Mouse (Mus musculus): ENCODE measurements around the gene Robo1.
A peak's percentile ranks its signal among the peaks of the same experiment; 100 is the strongest.

Robo1 gene

DNA sequence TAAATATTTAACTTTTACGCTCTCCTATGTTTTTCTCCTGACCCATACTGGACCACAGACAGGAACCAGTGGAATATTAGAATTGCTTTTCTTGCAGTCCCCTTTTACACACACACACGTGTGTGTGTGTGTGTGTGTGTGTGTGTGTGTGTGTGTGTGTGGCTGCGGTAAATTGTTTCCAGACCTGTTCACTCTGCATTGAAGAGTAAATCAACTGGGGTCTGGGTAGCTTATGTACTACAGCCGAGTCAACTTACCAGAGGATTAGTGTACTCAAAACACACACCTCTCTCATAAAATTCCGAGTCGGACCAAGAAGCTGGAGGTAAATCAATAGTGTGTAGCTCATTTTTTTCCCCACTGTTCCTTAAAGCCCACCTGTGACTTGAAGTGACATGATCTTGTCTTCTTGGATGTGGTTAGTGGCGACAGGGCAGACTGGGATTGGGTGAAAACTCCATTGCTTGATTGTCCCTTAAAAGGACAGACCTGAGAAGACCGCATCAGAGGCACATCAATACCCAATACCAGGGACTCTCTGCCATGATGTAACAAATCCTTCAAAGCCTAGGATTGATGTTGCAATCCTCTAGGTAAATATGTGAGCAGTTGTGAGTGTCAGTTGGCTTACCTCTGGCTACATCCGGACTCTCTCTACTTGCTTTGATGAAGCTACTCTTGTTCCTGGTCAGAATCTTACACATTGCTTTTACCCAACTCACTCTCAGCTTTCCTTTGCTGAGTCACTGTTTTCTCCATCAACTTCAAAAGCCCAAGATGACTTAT is 457.2 kb downstream of the Robo1 start:
- no peak for DNase-seq

GRCm38 (mm10) chr16:72769214-72769834 is 461.2 kb downstream of the Robo1 start:
- no peak for DNase-seq

DNA sequence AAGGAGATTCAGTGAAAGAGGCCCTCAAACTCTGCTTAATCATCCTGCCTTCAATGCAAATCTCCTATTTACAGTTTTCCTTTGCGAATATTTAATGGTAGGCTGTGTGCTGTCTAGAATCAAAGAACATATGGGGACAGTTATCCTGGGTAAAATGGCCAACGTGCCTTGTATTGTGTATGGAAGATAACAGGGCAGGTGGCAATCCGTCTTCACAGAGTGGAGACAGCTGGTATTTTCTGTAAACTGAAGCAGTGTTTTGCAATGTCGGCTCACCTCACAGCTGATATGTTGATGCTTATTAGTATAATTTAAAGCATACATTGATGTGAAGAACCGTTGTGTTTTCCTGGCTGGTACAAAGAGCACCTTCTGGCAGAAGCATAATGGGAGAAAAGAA is 464.2 kb downstream of the Robo1 start:
- DNase-seq = no peak

DNA sequence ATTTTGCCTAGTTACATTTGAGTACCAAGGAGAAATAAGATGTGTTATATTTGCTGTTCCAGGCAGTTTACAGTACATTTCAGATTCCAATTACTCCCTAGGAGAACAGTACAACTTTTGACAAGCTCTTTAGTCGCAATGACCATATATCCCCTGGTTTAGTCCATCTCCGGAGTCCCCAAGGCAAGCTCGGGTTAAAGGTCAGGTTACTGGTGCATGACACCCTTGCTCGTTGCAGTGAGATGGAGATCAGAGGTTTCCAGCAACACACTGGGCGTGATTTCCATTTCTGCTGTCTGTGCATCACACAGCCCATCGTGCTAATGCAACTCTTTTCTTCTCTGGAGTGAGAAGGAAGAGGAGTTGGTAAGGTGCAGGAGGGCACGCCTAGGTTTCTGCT is 464.9 kb downstream of the Robo1 start:
- DNase-seq = no peak

DNA sequence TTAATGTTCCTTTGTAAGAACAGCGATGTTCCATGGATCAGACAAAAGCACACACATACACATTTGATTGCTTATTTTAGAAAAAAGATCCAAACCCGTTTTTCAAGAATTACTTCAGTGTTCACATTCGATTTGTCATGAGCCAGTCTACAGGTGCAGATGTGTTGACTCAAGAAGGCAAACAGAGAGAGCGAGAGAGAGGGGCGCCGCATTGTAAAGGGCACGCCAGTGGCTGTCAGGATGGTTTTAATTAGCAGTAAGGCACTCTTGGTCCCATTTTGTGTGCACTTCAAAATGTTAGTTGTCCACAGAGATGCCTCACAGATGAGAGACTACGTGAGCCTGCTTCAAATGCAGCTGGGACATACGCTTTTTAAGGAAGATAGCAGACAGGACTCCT is 470.4 kb downstream of the Robo1 start:
- DNase-seq = no peak

- no peak for DNase-seq
Observed at GRCm38 (mm10) chr16:72782171-72782570, 474.1 kb downstream of the Robo1 start.

GRCm38 (mm10) chr16:72786079-72786478 is 478.0 kb downstream of the Robo1 start:
- no peak for DNase-seq

GRCm38 (mm10) chr16:72786636-72787035 is 478.5 kb downstream of the Robo1 start:
- DNase-seq = no peak

DNA sequence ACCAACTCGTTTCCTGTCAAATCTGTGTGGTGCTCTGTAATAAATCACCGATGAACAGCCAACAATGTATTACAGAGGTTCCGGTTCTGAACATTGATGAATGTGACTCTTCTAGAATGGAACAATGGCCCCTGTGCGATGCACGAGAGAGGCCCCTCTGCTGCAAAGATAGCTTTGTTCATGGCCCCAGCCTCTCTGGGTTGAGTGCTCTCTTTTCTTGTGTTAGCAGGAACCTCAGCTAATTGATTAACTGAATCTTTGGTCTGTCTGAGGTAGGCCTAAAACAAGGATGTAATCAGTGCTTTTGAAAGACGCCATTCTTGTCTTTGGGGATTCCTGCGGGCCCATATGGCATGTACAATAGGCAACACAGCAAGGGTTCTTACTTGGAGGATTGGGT is 479.9 kb downstream of the Robo1 start:
- no peak for DNase-seq

- no peak for DNase-seq
Observed at GRCm38 (mm10) chr16:72791181-72791705, 483.1 kb downstream of the Robo1 start.

- no peak for DNase-seq
Observed at GRCm38 (mm10) chr16:72794692-72795378, 486.7 kb downstream of the Robo1 start.

- DNase-seq = no peak
Observed at GRCm38 (mm10) chr16:72795379-72795712, 487.2 kb downstream of the Robo1 start.

- no peak for DNase-seq
Observed at GRCm38 (mm10) chr16:72798405-72798949, 490.4 kb downstream of the Robo1 start.

DNA sequence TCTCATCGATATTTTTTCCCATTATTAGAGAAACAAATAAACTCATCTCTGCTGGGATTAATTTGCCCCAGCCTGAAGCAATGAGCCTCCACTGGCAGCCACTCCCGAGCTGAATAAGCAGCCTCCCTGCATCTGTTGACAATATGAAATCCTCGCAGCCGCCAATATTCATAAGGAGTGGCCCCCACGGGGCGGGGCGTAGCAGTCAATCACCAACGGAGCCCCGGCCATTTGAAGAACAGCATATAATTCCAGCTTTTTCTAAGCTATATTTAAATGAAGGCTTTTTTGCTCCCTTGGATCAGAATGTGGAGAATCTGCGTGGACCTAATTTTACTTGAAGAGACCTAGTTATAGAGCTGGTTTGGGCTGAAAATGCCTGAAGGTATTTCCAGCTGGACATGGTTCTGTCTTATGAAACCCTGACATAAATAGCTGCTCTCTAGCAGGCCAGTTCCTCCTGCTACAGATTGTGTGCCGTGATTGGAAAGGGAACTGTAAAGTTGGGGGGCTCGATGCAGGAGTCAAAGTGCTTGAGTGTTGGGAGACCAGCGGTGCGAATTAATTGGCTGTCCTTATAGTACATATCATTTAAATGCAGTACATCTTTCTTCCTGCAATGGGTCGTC is 492.1 kb downstream of the Robo1 start:
- DNase-seq = no peak

- DNase-seq = no peak
Observed at GRCm38 (mm10) chr16:72800788-72801187, 492.7 kb downstream of the Robo1 start.

DNA sequence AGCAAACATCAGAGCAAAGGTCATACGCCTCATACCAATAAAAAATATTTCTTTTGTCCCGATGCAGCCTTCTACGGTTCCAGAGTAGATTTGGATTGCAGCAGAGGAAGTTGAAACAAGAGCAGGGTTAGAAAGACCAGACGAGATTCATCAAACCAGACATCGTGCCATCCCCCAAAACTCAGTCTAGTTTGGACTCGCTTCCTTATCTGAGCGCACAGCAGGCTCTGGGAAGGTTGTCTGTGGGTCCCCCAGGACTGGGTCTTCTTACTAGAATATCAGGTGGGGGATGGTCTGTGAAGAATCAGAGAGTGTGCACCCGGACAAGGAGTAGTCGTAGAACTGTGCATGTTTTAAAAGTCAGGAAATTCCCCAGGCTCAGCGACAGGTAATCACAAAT is 500.2 kb downstream of the Robo1 start:
- peak; percentile 23 for DNase-seq

DNA sequence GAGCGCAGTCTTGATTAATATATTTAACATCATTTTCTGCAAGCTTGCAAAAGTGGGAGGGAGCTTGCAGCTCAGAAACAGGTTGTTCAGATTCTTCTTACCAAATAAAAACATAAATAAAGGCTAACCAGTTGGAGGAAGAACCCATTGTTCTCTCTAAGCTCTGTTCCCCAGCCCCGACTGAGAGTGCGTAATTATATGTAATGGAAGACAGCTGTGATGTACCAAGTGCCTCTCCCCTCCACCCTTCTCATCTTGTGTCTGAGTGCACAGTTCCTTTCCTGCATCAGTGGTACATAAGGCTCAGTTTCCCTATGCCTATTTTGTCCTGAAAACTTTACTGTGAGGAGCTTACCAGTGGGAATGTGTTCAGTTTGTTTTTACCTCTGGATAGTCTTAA is 502.8 kb downstream of the Robo1 start:
- DNase-seq = no peak

DNA sequence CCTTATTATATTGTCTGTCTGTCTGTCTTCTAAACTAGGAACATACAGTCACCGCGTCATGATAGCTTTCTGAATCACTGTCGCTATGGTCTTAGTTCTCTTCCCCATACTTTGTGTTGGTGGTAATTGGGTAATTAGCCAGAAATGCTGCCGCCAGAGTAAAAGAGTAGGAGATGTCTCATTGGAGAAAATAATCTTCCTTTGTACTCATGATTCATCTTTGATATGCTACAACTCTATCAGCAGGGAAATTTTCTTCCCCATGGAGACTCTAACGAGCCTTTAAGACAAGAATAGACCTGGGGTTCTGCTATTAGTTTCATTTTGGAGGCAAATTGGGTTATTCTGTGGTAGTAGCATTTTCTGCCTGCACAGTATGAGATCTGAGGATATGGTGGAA is 503.4 kb downstream of the Robo1 start:
- no peak for DNase-seq

DNA sequence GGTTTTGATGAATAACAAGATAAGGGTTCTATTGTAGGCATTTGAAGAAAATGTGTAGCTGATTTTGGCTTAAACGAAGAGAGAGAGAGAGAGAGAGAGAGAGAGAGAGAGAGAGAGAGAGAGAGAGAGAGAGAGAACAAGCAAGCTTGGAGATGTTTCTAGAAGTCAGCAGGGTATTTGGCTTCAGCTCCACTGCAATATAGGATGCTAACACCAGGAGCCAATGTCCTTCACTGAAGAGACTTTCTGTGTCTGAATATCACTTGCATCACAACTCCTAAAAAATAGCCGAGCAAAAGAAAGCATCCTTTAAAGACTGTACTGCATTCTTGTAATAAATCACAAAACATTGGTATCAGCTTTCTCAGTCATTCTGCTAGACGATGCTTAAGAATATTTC is 503.8 kb downstream of the Robo1 start:
- no peak for DNase-seq

- DNase-seq = no peak
Observed at GRCm38 (mm10) chr16:72828381-72828780, 520.3 kb downstream of the Robo1 start.

- no peak for DNase-seq
Observed at GRCm38 (mm10) chr16:72829530-72829929, 521.4 kb downstream of the Robo1 start.

- no peak for DNase-seq
Observed at GRCm38 (mm10) chr16:72830394-72831056, 522.4 kb downstream of the Robo1 start.

- no peak for DNase-seq
Observed at GRCm38 (mm10) chr16:72834266-72834665, 526.2 kb downstream of the Robo1 start.
